In the genomic region with DNA sequence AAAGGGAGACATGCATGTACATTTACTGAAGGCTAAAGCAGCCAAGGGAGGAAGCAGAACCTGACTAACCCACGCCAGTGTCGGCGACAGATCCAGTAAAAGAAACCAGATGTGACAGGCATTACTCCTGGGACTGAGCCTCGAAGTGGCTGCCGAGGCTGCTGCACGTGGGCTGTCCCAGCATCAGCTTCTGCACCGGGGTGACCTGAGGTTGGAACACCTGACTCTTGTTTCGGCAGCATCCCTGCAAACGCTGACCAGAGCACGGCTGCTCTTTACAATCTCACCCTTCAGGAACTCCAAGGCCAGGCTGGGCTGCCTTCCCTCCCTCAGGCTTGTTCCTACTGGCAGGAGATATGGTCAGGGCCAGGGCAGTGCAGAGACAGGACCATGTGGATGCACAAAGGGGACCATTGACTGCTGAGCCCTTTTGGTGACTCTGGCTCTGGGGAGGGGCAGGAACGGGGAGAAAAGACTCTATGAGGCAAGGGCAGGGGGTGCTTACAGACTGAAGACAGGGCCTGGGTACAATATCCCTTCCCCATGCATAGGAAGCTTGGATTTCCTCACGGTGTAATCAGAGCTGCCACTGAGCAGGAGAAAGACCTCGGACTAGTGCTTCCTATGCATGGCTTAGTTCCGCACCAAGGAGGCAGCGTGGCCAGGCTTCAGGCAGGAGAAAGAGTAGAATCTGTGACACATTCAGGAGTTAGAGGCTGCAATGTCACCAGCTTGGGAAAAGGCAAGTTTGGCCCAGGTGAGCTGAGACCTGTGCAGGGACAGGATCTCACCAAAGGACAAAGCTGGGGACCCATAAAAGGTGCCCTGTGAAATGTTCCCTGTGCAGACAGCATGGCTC, we compare ENCODE assay signal across 13 mouse cellular contexts. TPM values are rescaled to one million over a fixed set of nuclear protein-coding genes. Genes with fewer than 3 reads are reported as not detected.
DNase-seq lines count a peak whose midpoint lies in the region; ATAC-seq and TF ChIP-seq lines count a peak whose summit lies in the region.
"Had no signal": no experiment of that assay in that cellular context is flagged by ENCODE, and none has a peak within 500 bp of the region (broad histone marks: within the 10 kb centered on the region; RNA-seq: fewer than 3 reads in every experiment).

No protein-coding gene starts in this region.

- H3K4me1 ChIP-seq in forebrain, embryonic 13.5 days, result peaks cover 23% of the 10 kb centered on the region
- H3K4me1 ChIP-seq in forebrain, embryonic 11.5 days (replicated peaks; ENCODE audit: control insufficient read depth, insufficient read depth, low read length), result no peaks in the 10 kb centered on the region; the same call in 1 of the 2 replicates
- peaks cover 58% of the 10 kb centered on the region for H3K4me1 ChIP-seq in embryonic facial prominence, embryonic 12.5 days
- peaks cover 27% of the 10 kb centered on the region for H3K4me1 ChIP-seq in neural tube, embryonic 15.5 days

- H3K9me3 ChIP-seq in forebrain, embryonic 13.5 days (replicated peaks), result no peaks in the 10 kb centered on the region
- no peaks in the 10 kb centered on the region for H3K9me3 ChIP-seq in forebrain, embryonic 11.5 days (ENCODE audit: control insufficient read depth, low read length)
- no peaks in the 10 kb centered on the region for H3K9me3 ChIP-seq in embryonic facial prominence, embryonic 12.5 days
- no peaks in the 10 kb centered on the region for H3K9me3 ChIP-seq in neural tube, embryonic 15.5 days (replicated peaks)
- H3K9me3 ChIP-seq: lung, embryonic 15.5 days had no signal

- H3K4me3 ChIP-seq in forebrain, embryonic 13.5 days, result no peak overlapping the region
- no peak overlapping the region for H3K4me3 ChIP-seq in forebrain, embryonic 11.5 days (ENCODE audit: low read depth, low read length)
- H3K4me3 ChIP-seq in left cerebral cortex, adult 2 months, result no peak overlapping the region
- no peak overlapping the region for H3K4me3 ChIP-seq in embryonic facial prominence, embryonic 12.5 days
- H3K4me3 ChIP-seq in neural tube, embryonic 15.5 days (replicated peaks), result no peak overlapping the region
- H3K4me3 ChIP-seq: lung, embryonic 15.5 days had no signal

- H3K36me3 ChIP-seq in forebrain, embryonic 13.5 days (ENCODE audit: poor library complexity, severe bottlenecking), result peaks cover 14% of the 10 kb centered on the region
- no peaks in the 10 kb centered on the region for H3K36me3 ChIP-seq in forebrain, embryonic 11.5 days (ENCODE audit: control insufficient read depth, insufficient read depth, low read length)
- H3K36me3 ChIP-seq in embryonic facial prominence, embryonic 12.5 days, result no peaks in the 10 kb centered on the region
- peaks cover 26% of the 10 kb centered on the region for H3K36me3 ChIP-seq in neural tube, embryonic 15.5 days
- H3K36me3 ChIP-seq: lung, embryonic 15.5 days had no signal

- no peak overlapping the region for H3K4me2 ChIP-seq in forebrain, embryonic 13.5 days
- H3K4me2 ChIP-seq in forebrain, embryonic 11.5 days (ENCODE audit: low read depth, low read length, severe bottlenecking), result no peak overlapping the region
- no peak overlapping the region for H3K4me2 ChIP-seq in embryonic facial prominence, embryonic 12.5 days (replicated peaks)
- no peak overlapping the region for H3K4me2 ChIP-seq in neural tube, embryonic 15.5 days
- H3K4me2 ChIP-seq: lung, embryonic 15.5 days had no signal

- intact Hi-C loops in left cerebral cortex, adult 2 months (cut with DNase I), result loop anchor here (2.0 kb wide), 1 partner anchor 20 kb away; no protein-coding TSS in a partner anchor

- no peaks in the 10 kb centered on the region for H3K27me3 ChIP-seq in forebrain, embryonic 13.5 days
- H3K27me3 ChIP-seq in forebrain, embryonic 11.5 days (ENCODE audit: control insufficient read depth, insufficient read depth, low read length), result no peaks in the 10 kb centered on the region
- H3K27me3 ChIP-seq in embryonic facial prominence, embryonic 12.5 days, result no peaks in the 10 kb centered on the region
- H3K27me3 ChIP-seq in neural tube, embryonic 15.5 days (replicated peaks), result no peaks in the 10 kb centered on the region
- H3K27me3 ChIP-seq: lung, embryonic 15.5 days had no signal

- H3K9ac ChIP-seq in forebrain, embryonic 13.5 days, result peak overlapping the region; percentile 16; the same call in 1 of the 2 replicates
- no peak overlapping the region for H3K9ac ChIP-seq in forebrain, embryonic 11.5 days (ENCODE audit: low read length)
- 0 out of 2 replicates have a peak overlapping the region, but pooled peaks have one; percentile 5 for H3K9ac ChIP-seq in embryonic facial prominence, embryonic 12.5 days
- H3K9ac ChIP-seq in neural tube, embryonic 15.5 days (replicated peaks), result no peak overlapping the region
- H3K9ac ChIP-seq: lung, embryonic 15.5 days had no signal

- H3K27ac ChIP-seq in forebrain, embryonic 13.5 days, result no peak overlapping the region
- H3K27ac ChIP-seq in forebrain, embryonic 11.5 days (ENCODE audit: low read depth, low read length), result no peak overlapping the region
- H3K27ac ChIP-seq in left cerebral cortex, adult 2 months, result peak overlapping the region; percentile 76
- peak overlapping the region; percentile 97 for H3K27ac ChIP-seq in embryonic facial prominence, embryonic 12.5 days
- 0 out of 2 replicates have a peak overlapping the region, but pooled peaks have one; percentile 9 for H3K27ac ChIP-seq in neural tube, embryonic 15.5 days (replicated peaks)

- no peak for ATAC-seq in forebrain, embryonic 13.5 days
- ATAC-seq in forebrain, embryonic 11.5 days (replicated peaks; ENCODE audit: low FRiP score), result no peak
- ATAC-seq in embryonic facial prominence, embryonic 12.5 days (ENCODE audit: insufficient number of reproducible peaks, insufficient read depth, low FRiP score, low TSS enrichment), result no peak
- no peak for ATAC-seq in neural tube, embryonic 15.5 days (ENCODE audit: low FRiP score)

- DNase-seq in forebrain, embryonic 11.5 days (ENCODE audit: low spot score), result no peak
- no peak for DNase-seq in left cerebral cortex, adult 2 months (ENCODE audit: extremely low spot score in 1 of 2, low spot score in 2 of 2)
- no peak for DNase-seq in left cerebral cortex, adult 11 months (ENCODE audit: low spot score)
- no peak for DNase-seq in frontal cortex, postnatal 36 days (ENCODE audit: low spot score in 2 of 2)
- no peak for DNase-seq in c-Kit-positive CD71-positive TER-119-positive erythroid progenitor cells, embryonic 14.5 days (ENCODE audit: low spot score)
- DNase-seq: cerebellum, postnatal 36 days; kidney, postnatal 14 days; retina, postnatal 1 day; thymus, postnatal 36 days had no signal

- TF ChIP-seq CTCF in left cerebral cortex, adult 2 months (IDR thresholded peaks at IDR 0.05), result no peak

- WGBS in forebrain, embryonic 13.5 days, result 79% methylated on average over 15 of the region's 15 CpGs
- 78% methylated on average over 15 of the region's 15 CpGs for WGBS in forebrain, embryonic 11.5 days
- 24% methylated on average over 15 of the region's 15 CpGs for WGBS in embryonic facial prominence, embryonic 12.5 days
- WGBS in neural tube, embryonic 15.5 days, result 70% methylated on average over 15 of the region's 15 CpGs

RNA-seq across cellular contexts. Expression of gene Faap20, which starts 35.1 kb away (rescaled TPM):
- 90.3 and 93.2 TPM in 2 replicates for polyA plus RNA-seq in forebrain, embryonic 13.5 days (2015; fragmentation: Nextera tagmentation; extraction: Ambion mirVana)
- 105 and 107 TPM in 2 replicates for polyA plus RNA-seq in forebrain, embryonic 11.5 days (2014; fragmentation: Nextera tagmentation; extraction: Ambion mirVana)
- total RNA-seq in left cerebral cortex, adult 2 months (2021), result 10 to 100 TPM; 25.9 to 28.8 TPM
- polyA plus RNA-seq in embryonic facial prominence, embryonic 12.5 days (2016; fragmentation: Nextera tagmentation; extraction: Ambion mirVana), result 85.1 and 87.4 TPM in 2 replicates
- polyA plus RNA-seq in neural tube, embryonic 15.5 days (2015; fragmentation: Nextera tagmentation; extraction: Ambion mirVana), result 69.7 and 73.1 TPM in 2 replicates

Comparison
In these comparisons a context has a peak if more than half of its experiments do, and no peak if none do; other contexts are left out.
1. H3K9ac ChIP-seq: peak in forebrain, embryonic 13.5 days (single experiment) and embryonic facial prominence, embryonic 12.5 days (single experiment); none in forebrain, embryonic 11.5 days (single experiment) and neural tube, embryonic 15.5 days (single experiment).
2. H3K27ac ChIP-seq: peak in left cerebral cortex, adult 2 months (single experiment), embryonic facial prominence, embryonic 12.5 days (single experiment) and neural tube, embryonic 15.5 days (single experiment); none in forebrain, embryonic 13.5 days (single experiment) and forebrain, embryonic 11.5 days (single experiment).